Mouse (Mus musculus): ENCODE measurements around the gene Krt76. TPM values are rescaled to one million over a fixed set of nuclear protein-coding genes. Genes with fewer than 3 reads are reported as not detected.

Krt76 gene
- polyA plus RNA-seq, 1 experiment from 2014 or later, result 1.9 TPM

DNA sequence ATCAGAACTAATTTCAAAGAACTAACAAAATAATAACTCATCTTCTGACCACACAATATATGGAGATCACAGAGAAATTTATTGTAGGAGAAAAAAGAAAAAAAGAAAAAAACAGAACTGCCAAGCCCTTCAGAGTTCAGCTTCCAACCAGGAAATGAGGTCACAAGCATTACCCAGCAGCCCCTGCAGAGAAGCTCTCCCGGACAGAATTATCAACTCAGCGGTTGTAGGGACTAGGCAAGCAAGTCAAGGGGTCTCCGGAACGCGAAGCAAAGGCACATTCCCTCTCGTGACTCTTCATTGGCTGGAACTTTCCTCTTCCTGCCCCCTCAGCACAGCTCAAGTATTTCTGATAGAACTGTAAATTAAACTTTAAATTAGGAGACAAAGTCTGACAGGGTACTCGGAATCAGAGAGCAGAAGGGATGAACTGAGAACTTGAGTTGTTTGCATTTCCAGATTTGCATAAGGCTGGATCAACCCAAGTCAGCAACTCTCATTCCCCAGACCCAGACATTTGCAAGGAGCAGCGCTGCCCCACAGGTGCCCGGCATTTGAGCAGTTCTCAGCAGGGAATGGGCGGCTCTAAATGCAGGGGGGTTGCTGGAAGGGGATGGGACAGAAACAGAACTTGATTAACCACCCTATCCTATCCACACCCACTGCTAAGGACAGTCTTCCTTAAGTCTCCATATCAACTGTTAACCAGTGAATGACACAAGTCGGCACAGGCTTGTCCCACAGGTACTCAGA lies 33.9 kb downstream of the Krt76 start:
- no peak overlapping the region for H3K4me3 ChIP-seq (ENCODE audit: low read depth, low read length)
- TF ChIP-seq CTCF (IDR thresholded peaks at IDR 0.05; ENCODE audit: low read depth), result no peak
- no peak for TF ChIP-seq EP300 (optimal IDR thresholded peaks at IDR 0.05)
- peak overlapping the region; percentile 75 for H3K27ac ChIP-seq (replicated peaks)
- no peaks in the 10 kb centered on the region for H3K4me1 ChIP-seq (replicated peaks; ENCODE audit: control insufficient read depth, insufficient read depth)
- WGBS, result 16% methylated on average over 11 of the region's 11 CpGs
- peak overlapping the region; percentile 70 for H3K4me2 ChIP-seq (replicated peaks; ENCODE audit: low read depth)
- no peaks in the 10 kb centered on the region for H3K9me3 ChIP-seq (ENCODE audit: control insufficient read depth, low read length)
- DNase-seq (ENCODE audit: low spot score) (no peak), ATAC-seq (ENCODE audit: low FRiP score, low TSS enrichment) (no peak)
- no peak overlapping the region for H3K9ac ChIP-seq (ENCODE audit: low read length)
- no peaks in the 10 kb centered on the region for H3K27me3 ChIP-seq (ENCODE audit: control insufficient read depth, insufficient read depth, low read length)
- H3K36me3 ChIP-seq (ENCODE audit: control insufficient read depth, insufficient read depth, low read length), result no peaks in the 10 kb centered on the region

DNA sequence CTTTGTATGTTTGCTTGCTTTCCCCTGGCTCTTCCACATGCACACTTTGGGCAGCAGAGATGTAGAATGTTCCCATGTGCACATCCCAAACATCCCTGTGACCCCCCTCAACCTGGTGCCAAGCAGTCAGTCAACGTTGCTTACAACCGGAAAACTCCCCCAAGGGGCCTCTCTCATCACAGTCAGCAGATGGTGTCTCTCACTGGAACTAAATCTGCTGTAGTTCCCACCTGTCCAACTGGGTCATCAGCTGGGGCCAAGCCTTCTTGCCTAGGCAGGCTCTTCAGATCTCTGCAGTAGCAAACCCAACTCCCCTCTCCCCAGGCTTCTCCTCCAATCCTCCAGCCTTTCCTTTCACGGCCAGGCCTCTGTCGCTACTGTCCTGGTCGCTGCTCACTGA lies 36.0 kb downstream of the Krt76 start:
- Histone ChIP-seq H3K9me3 (ENCODE audit: control insufficient read depth, low read length) (no peaks in the 10 kb centered on the region), H3K9ac (ENCODE audit: low read length) (no peak overlapping the region), H3K27me3 (ENCODE audit: control insufficient read depth, insufficient read depth, low read length) (no peaks in the 10 kb centered on the region), H3K36me3 (ENCODE audit: control insufficient read depth, insufficient read depth, low read length) (no peaks in the 10 kb centered on the region), H3K4me2 (replicated peaks; ENCODE audit: low read depth) (no peak overlapping the region), H3K4me3 (ENCODE audit: low read depth, low read length) (no peak overlapping the region), H3K4me1 (replicated peaks; ENCODE audit: control insufficient read depth, insufficient read depth) (no peaks in the 10 kb centered on the region), H3K27ac (replicated peaks) (peak overlapping the region; percentile 85)
- ATAC-seq (ENCODE audit: low FRiP score, low TSS enrichment) (no peak), DNase-seq (ENCODE audit: low spot score) (no peak)
- WGBS, result 41% methylated on average over 5 of the region's 5 CpGs
- no peak for TF ChIP-seq EP300 (optimal IDR thresholded peaks at IDR 0.05)
- TF ChIP-seq CTCF (IDR thresholded peaks at IDR 0.05; ENCODE audit: low read depth), result no peak

DNA sequence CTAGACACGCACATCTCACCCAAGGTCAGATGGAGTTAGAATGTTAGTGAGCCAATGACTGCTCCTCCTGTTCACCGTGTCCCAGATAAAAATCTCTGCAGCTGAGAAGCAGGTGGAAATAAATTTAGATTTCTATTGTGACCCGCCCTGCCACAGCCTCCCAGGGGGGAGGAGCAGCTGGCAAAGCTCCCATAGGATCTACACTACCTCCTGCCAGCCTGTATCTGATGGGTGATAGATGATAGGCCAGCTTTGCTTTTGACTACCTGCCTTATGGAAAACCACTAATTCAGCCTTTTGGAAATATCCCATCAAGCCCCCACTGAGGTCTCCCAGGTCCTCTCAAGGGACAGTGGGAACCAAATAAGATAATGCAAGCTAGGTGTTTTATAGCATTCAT lies 37.0 kb downstream of the Krt76 start:
- Histone ChIP-seq H3K27ac (replicated peaks) (peak overlapping the region; percentile 85), H3K27me3 (ENCODE audit: control insufficient read depth, insufficient read depth, low read length) (no peaks in the 10 kb centered on the region), H3K4me3 (ENCODE audit: low read depth, low read length) (no peak overlapping the region), H3K4me2 (replicated peaks; ENCODE audit: low read depth) (no peak overlapping the region), H3K9ac (ENCODE audit: low read length) (no peak overlapping the region), H3K9me3 (ENCODE audit: control insufficient read depth, low read length) (no peaks in the 10 kb centered on the region), H3K4me1 (replicated peaks; ENCODE audit: control insufficient read depth, insufficient read depth) (no peaks in the 10 kb centered on the region), H3K36me3 (ENCODE audit: control insufficient read depth, insufficient read depth, low read length) (no peaks in the 10 kb centered on the region)
- DNase-seq (ENCODE audit: low spot score), result no peak
- ATAC-seq (ENCODE audit: low FRiP score, low TSS enrichment), result no peak
- 53% methylated on average over 3 of the region's 3 CpGs for WGBS
- peak; percentile 52 for TF ChIP-seq EP300 (optimal IDR thresholded peaks at IDR 0.05)
- TF ChIP-seq CTCF (IDR thresholded peaks at IDR 0.05; ENCODE audit: low read depth), result no peak

DNA sequence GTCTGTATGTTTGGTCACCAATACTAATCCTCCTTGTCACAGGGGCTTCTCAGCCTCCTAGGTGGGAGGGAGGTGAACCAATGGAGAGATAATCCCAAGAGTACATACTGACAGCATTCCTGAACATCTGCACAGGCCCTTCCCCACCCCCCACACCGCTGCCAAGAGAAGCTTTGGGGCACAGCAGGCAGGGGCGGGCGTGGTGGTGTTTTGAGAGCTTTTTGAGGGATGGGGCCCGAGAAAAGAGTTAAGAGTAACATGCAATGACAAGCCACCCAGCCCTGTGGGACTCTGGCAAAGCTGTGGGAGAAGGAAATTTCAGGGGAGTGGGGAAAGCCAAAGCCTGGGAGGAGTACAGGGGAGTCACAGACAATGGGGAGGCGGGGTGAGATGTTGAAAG lies 38.4 kb downstream of the Krt76 start:
- Histone ChIP-seq H3K9me3 (ENCODE audit: control insufficient read depth, low read length) (no peaks in the 10 kb centered on the region), H3K36me3 (ENCODE audit: control insufficient read depth, insufficient read depth, low read length) (no peaks in the 10 kb centered on the region), H3K4me1 (replicated peaks; ENCODE audit: control insufficient read depth, insufficient read depth) (no peaks in the 10 kb centered on the region), H3K27me3 (ENCODE audit: control insufficient read depth, insufficient read depth, low read length) (no peaks in the 10 kb centered on the region), H3K9ac (ENCODE audit: low read length) (no peak overlapping the region), H3K27ac (replicated peaks) (peak overlapping the region; percentile 73), H3K4me2 (replicated peaks; ENCODE audit: low read depth) (no peak overlapping the region), H3K4me3 (ENCODE audit: low read depth, low read length) (no peak overlapping the region)
- 23% methylated on average over 5 of the region's 5 CpGs for WGBS
- no peak for TF ChIP-seq CTCF (IDR thresholded peaks at IDR 0.05; ENCODE audit: low read depth)
- no peak for TF ChIP-seq EP300 (optimal IDR thresholded peaks at IDR 0.05)
- ATAC-seq (ENCODE audit: low FRiP score, low TSS enrichment) (no peak), DNase-seq (ENCODE audit: low spot score) (no peak)

DNA sequence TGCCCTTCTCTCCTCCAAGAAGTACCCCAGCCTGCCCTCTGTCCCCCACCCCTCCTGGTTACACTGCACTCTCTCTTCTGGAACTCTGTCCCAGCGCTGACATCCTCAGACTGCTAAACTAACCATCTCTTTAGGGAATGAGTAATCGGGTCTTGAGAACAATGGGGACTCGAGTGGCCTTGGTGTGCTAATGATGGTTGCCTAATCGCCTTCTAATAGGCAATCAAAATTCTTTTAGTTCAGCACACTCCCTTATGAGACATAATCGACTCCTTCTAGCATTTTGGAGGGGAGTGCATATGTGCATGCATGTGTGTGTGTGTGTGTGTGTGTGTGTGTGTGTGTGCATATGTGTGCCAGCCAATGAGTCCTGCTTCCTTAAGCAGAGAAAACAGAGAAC lies 40.1 kb downstream of the Krt76 start:
- ATAC-seq (ENCODE audit: low FRiP score, low TSS enrichment), result no peak
- WGBS, result 41% methylated on average over 5 of the region's 5 CpGs
- TF ChIP-seq CTCF (IDR thresholded peaks at IDR 0.05; ENCODE audit: low read depth) (no peak), EP300 (optimal IDR thresholded peaks at IDR 0.05) (no peak)

DNA sequence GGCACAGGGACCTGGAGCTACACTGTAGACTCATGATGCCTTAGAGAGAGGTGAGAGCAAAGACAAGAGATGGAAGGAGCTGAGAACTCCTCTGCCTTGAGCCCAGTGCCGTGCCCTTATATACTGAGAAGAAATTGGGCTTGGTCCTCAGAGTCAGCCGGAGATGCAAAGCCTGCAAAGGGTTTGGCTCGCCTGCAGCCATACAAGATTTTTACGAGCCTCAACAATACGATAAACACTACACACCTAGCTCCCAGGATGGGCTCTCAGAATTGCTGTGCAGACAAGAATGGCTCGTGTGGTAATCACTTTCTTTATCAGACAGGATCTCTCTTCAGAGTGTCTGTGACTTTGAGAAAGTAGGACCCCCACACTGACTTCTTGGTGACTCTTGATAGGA lies 42.0 kb downstream of the Krt76 start, which contains the start of gene Krt1:
Krt1 (minus strand) TSS at position 101 of the 400 bp plus-strand sequence.
- 58% methylated on average over 6 of the region's 6 CpGs for WGBS
- TF ChIP-seq CTCF (IDR thresholded peaks at IDR 0.05; ENCODE audit: low read depth), result no peak
- TF ChIP-seq EP300 (optimal IDR thresholded peaks at IDR 0.05), result no peak

More for the DNA sequence above, 40.1 kb downstream of the Krt76 start:
- Histone ChIP-seq H3K27me3 (ENCODE audit: control insufficient read depth, insufficient read depth, low read length) (no peaks in the 10 kb centered on the region), H3K4me3 (ENCODE audit: low read depth, low read length) (no peak overlapping the region), H3K36me3 (ENCODE audit: control insufficient read depth, insufficient read depth, low read length) (no peaks in the 10 kb centered on the region), H3K27ac (replicated peaks) (no peak overlapping the region; the same call in 1 of the 2 replicates), H3K9me3 (ENCODE audit: control insufficient read depth, low read length) (no peaks in the 10 kb centered on the region), H3K4me1 (replicated peaks; ENCODE audit: control insufficient read depth, insufficient read depth) (no peaks in the 10 kb centered on the region), H3K9ac (ENCODE audit: low read length) (no peak overlapping the region), H3K4me2 (replicated peaks; ENCODE audit: low read depth) (no peak overlapping the region)
- no peak for DNase-seq (ENCODE audit: low spot score)

More for the DNA sequence above, 42.0 kb downstream of the Krt76 start, which contains the start of gene Krt1:
- Histone ChIP-seq H3K4me1 (replicated peaks; ENCODE audit: control insufficient read depth, insufficient read depth) (no peaks in the 10 kb centered on the region), H3K9ac (ENCODE audit: low read length) (no peak within 1 kb of the TSS), H3K4me3 (ENCODE audit: low read depth, low read length) (no peak within 1 kb of the TSS), H3K36me3 (ENCODE audit: control insufficient read depth, insufficient read depth, low read length) (no peaks in the 10 kb centered on the region), H3K9me3 (ENCODE audit: control insufficient read depth, low read length) (no peaks in the 10 kb centered on the region), H3K27me3 (ENCODE audit: control insufficient read depth, insufficient read depth, low read length) (no peaks in the 10 kb centered on the region), H3K27ac (replicated peaks) (no peak within 1 kb of the TSS), H3K4me2 (replicated peaks; ENCODE audit: low read depth) (no peak within 1 kb of the TSS)
- ATAC-seq (ENCODE audit: low FRiP score, low TSS enrichment) (no peak), DNase-seq (ENCODE audit: low spot score) (no peak)

Measured in stomach, postnatal 0 days (tissue).